23 mouse cellular contexts compared by ENCODE assay signal in genomic region chr8:65087711-65088110, GRCm38 (mm10). TPM values are rescaled to one million over a fixed set of nuclear protein-coding genes. Genes with fewer than 3 reads are reported as not detected.
DNase-seq lines count a peak whose midpoint lies in the region; ATAC-seq and TF ChIP-seq lines count a peak whose summit lies in the region.
"Had no signal": no experiment of that assay in that cellular context is flagged by ENCODE, and none has a peak within 500 bp of the region (broad histone marks: within the 10 kb centered on the region; RNA-seq: fewer than 3 reads in every experiment).

No protein-coding gene starts in this region.

- no peaks in the 10 kb centered on the region for H3K27me3 ChIP-seq in kidney, embryonic 15.5 days
- no peaks in the 10 kb centered on the region for H3K27me3 ChIP-seq in lung, embryonic 14.5 days (ENCODE audit: insufficient read depth, low read length)
- H3K27me3 ChIP-seq in forebrain, embryonic 12.5 days: no peaks in the 10 kb centered on the region
- H3K27me3 ChIP-seq: hindbrain, embryonic 12.5 days; midbrain, embryonic 15.5 days had no signal

- H3K36me3 ChIP-seq in kidney, embryonic 15.5 days: no peaks in the 10 kb centered on the region
- no peaks in the 10 kb centered on the region for H3K36me3 ChIP-seq in lung, embryonic 14.5 days (ENCODE audit: insufficient read depth)
- H3K36me3 ChIP-seq in forebrain, embryonic 12.5 days (replicated peaks): no peaks in the 10 kb centered on the region
- H3K36me3 ChIP-seq: hindbrain, embryonic 12.5 days; midbrain, embryonic 15.5 days had no signal

- no peak overlapping the region for H3K4me3 ChIP-seq in kidney, embryonic 15.5 days (replicated peaks)
- no peak overlapping the region for H3K4me3 ChIP-seq in lung, embryonic 14.5 days (ENCODE audit: low read depth, low read length)
- H3K4me3 ChIP-seq in forebrain, embryonic 12.5 days (replicated peaks): no peak overlapping the region
- H3K4me3 ChIP-seq: hindbrain, embryonic 12.5 days; midbrain, embryonic 15.5 days had no signal

- H3K4me1 ChIP-seq in kidney, embryonic 15.5 days: 0 out of 2 replicates have a peak, but pooled peaks cover 8% of the 10 kb centered on the region
- H3K4me1 ChIP-seq in lung, embryonic 14.5 days (ENCODE audit: insufficient read depth): no peaks in the 10 kb centered on the region
- H3K4me1 ChIP-seq in forebrain, embryonic 12.5 days: no peaks in the 10 kb centered on the region
- H3K4me1 ChIP-seq: hindbrain, embryonic 12.5 days; midbrain, embryonic 15.5 days had no signal

- WGBS in kidney, embryonic 15.5 days: 63% methylated on average over 8 of the region's 8 CpGs
- 50% methylated on average over 8 of the region's 8 CpGs for WGBS in lung, embryonic 14.5 days
- 82% methylated on average over 8 of the region's 8 CpGs for WGBS in forebrain, embryonic 12.5 days

- peak; percentile 15 to 47 for DNase-seq in adrenal gland, postnatal 36 days
- DNase-seq in adrenal gland, postnatal 14 days: no peak
- peak; percentile 18 for DNase-seq in kidney, adult 18-20 months
- peak; percentile 51 for DNase-seq in lung, embryonic 14.5 days
- DNase-seq in lung, postnatal 36 days: no peak
- peak; percentile 10 for DNase-seq in gastrocnemius, postnatal 25 days
- DNase-seq: cerebellum, adult 9-10 months; heart, adult 18-20 months; layer of hippocampus, postnatal 36 days had no signal

- H3K9ac ChIP-seq in kidney, embryonic 15.5 days: no peak overlapping the region
- H3K9ac ChIP-seq in lung, embryonic 14.5 days: no peak overlapping the region
- H3K9ac ChIP-seq in forebrain, embryonic 12.5 days: no peak overlapping the region
- H3K9ac ChIP-seq: hindbrain, embryonic 12.5 days; liver, embryonic 14.5 days; midbrain, embryonic 15.5 days had no signal

- no peak for TF ChIP-seq CTCF in lung, embryonic 14.5 days (IDR thresholded peaks at IDR 0.05; ENCODE audit: low read depth)

- ATAC-seq in kidney, embryonic 15.5 days (replicated peaks; ENCODE audit: low FRiP score): no peak
- ATAC-seq in lung, embryonic 14.5 days (ENCODE audit: insufficient read depth): peak; percentile 24; the same call in 1 of the 2 replicates
- no peak for ATAC-seq in forebrain, embryonic 12.5 days (ENCODE audit: low FRiP score)
- ATAC-seq: lung, postnatal 0 days; midbrain, embryonic 15.5 days had no signal

- no peaks in the 10 kb centered on the region for H3K9me3 ChIP-seq in kidney, embryonic 15.5 days (replicated peaks)
- no peaks in the 10 kb centered on the region for H3K9me3 ChIP-seq in lung, embryonic 14.5 days (ENCODE audit: low read depth, low read length)
- H3K9me3 ChIP-seq in forebrain, embryonic 12.5 days: no peaks in the 10 kb centered on the region
- H3K9me3 ChIP-seq: hindbrain, embryonic 12.5 days; midbrain, embryonic 15.5 days had no signal

- H3K27ac ChIP-seq in kidney, embryonic 15.5 days: no peak overlapping the region
- no peak overlapping the region for H3K27ac ChIP-seq in lung, embryonic 14.5 days (ENCODE audit: low read depth)
- no peak overlapping the region for H3K27ac ChIP-seq in forebrain, embryonic 12.5 days
- H3K27ac ChIP-seq: hindbrain, embryonic 12.5 days; liver, embryonic 14.5 days; midbrain, embryonic 15.5 days had no signal

- no peak overlapping the region for H3K4me2 ChIP-seq in kidney, embryonic 15.5 days
- H3K4me2 ChIP-seq in lung, embryonic 14.5 days: no peak overlapping the region
- no peak overlapping the region for H3K4me2 ChIP-seq in forebrain, embryonic 12.5 days
- H3K4me2 ChIP-seq: hindbrain, embryonic 12.5 days; midbrain, embryonic 15.5 days had no signal

RNA-seq across cellular contexts. Expression of gene Gm10663, which starts 12.9 kb away (rescaled TPM):
- not detected for total RNA-seq in adrenal gland, postnatal 36 days (2021)
- total RNA-seq in adrenal gland, postnatal 14 days (2021): not detected in 2 replicates
- polyA plus RNA-seq in kidney, embryonic 15.5 days (2015; fragmentation: Nextera tagmentation; extraction: Ambion mirVana): not detected in 2 replicates
- not detected in 2 replicates for polyA plus RNA-seq in lung, embryonic 14.5 days (2014; fragmentation: Nextera tagmentation; extraction: Ambion mirVana)
- not detected for total RNA-seq in gastrocnemius, postnatal 25 days (2021)
- not detected in 2 replicates for polyA plus RNA-seq in forebrain, embryonic 12.5 days (2016; fragmentation: Nextera tagmentation; extraction: Ambion mirVana)
- total RNA-seq: heart, adult 18-20 months; layer of hippocampus, adult 18-20 months; layer of hippocampus, postnatal 36 days; left cerebral cortex, postnatal 36 days; megakaryocyte, adult 5-6 weeks had no signal
- polyA plus RNA-seq: forebrain, embryonic 11.5 days; frontal cortex, adult 2 months; heart, embryonic 16.5 days; hindbrain, embryonic 12.5 days; intestine, embryonic 14.5 days; liver, embryonic 14.5 days; lung, postnatal 0 days; midbrain, embryonic 15.5 days; testis, adult 2 months had no signal

RNA-seq across cellular contexts. Expression of gene BC030870, which starts 41.7 kb away (rescaled TPM):
- total RNA-seq in adrenal gland, postnatal 36 days (2021): not detected
- total RNA-seq in adrenal gland, postnatal 14 days (2021): not detected in 2 replicates
- polyA plus RNA-seq in kidney, embryonic 15.5 days (2015; fragmentation: Nextera tagmentation; extraction: Ambion mirVana): 0.10 and 2.1 TPM in 2 replicates
- 1.8 and 2.6 TPM in 2 replicates for polyA plus RNA-seq in lung, embryonic 14.5 days (2014; fragmentation: Nextera tagmentation; extraction: Ambion mirVana)
- total RNA-seq in gastrocnemius, postnatal 25 days (2021): not detected
- polyA plus RNA-seq in forebrain, embryonic 12.5 days (2016; fragmentation: Nextera tagmentation; extraction: Ambion mirVana): not detected in 2 replicates
- total RNA-seq: layer of hippocampus, adult 18-20 months; layer of hippocampus, postnatal 36 days; left cerebral cortex, postnatal 36 days; megakaryocyte, adult 5-6 weeks had no signal
- polyA plus RNA-seq: forebrain, embryonic 11.5 days; frontal cortex, adult 2 months; hindbrain, embryonic 12.5 days; testis, adult 2 months had no signal

RNA-seq across cellular contexts. Expression of gene Apela, which starts 50.6 kb away (rescaled TPM):
- not detected for total RNA-seq in adrenal gland, postnatal 36 days (2021)
- not detected in 2 replicates for total RNA-seq in adrenal gland, postnatal 14 days (2021)
- polyA plus RNA-seq in kidney, embryonic 15.5 days (2015; fragmentation: Nextera tagmentation; extraction: Ambion mirVana): 10.3 and 14.9 TPM in 2 replicates
- polyA plus RNA-seq in lung, embryonic 14.5 days (2014; fragmentation: Nextera tagmentation; extraction: Ambion mirVana): 0.95 and 1.1 TPM in 2 replicates
- total RNA-seq in gastrocnemius, postnatal 25 days (2021): not detected
- polyA plus RNA-seq in forebrain, embryonic 12.5 days (2016; fragmentation: Nextera tagmentation; extraction: Ambion mirVana): 3.6 and 6.8 TPM in 2 replicates
- total RNA-seq: heart, adult 18-20 months; layer of hippocampus, adult 18-20 months; layer of hippocampus, postnatal 36 days; left cerebral cortex, postnatal 36 days; megakaryocyte, adult 5-6 weeks had no signal
- polyA plus RNA-seq: testis, adult 2 months had no signal

Comparison
In these comparisons a context has a peak if more than half of its experiments do, and no peak if none do; other contexts are left out.
1. DNase-seq: peak in adrenal gland, postnatal 36 days (2 of 2), kidney, adult 18-20 months (single experiment), lung, embryonic 14.5 days (single experiment) and gastrocnemius, postnatal 25 days (single experiment); none in adrenal gland, postnatal 14 days (single experiment) and lung, postnatal 36 days (single experiment).